Mouse (Mus musculus): ENCODE measurements around the gene Mdga1. TPM values are rescaled to one million over a fixed set of nuclear protein-coding genes. Genes with fewer than 3 reads are reported as not detected.

Gene Mdga1
- polyA plus RNA-seq (2016; fragmentation: Nextera tagmentation; extraction: Ambion mirVana): 2.3 and 3.0 TPM in 2 replicates

- 87% methylated on average over 7 of the region's 7 CpGs for WGBS
- no peaks in the 10 kb centered on the region for H3K36me3 ChIP-seq (replicated peaks)
- peaks cover 75% of the 10 kb centered on the region for H3K27me3 ChIP-seq (ENCODE audit: poor library complexity, severe bottlenecking)
- H3K27ac ChIP-seq: no peak within 1 kb of the TSS
- no peak within 1 kb of the TSS for H3K4me3 ChIP-seq
- peaks cover 33% of the 10 kb centered on the region for H3K4me1 ChIP-seq
- H3K9me3 ChIP-seq: no peaks in the 10 kb centered on the region
- no peak for DNase-seq (ENCODE audit: extremely low spot score, low spot score)
These were observed at the start of gene Mdga1 for GRCm38 (mm10) chr17:29970037-29970555. Gene Mdga1 (minus strand): TSS chr17:29970087.

GRCm38 (mm10) chr17:30018927-30019610 lies 49.2 kb upstream of the Mdga1 start:
- H3K27ac ChIP-seq: no peak overlapping the region
- 87% methylated on average over 12 of the region's 12 CpGs for WGBS
- peaks cover 3% of the 10 kb centered on the region; the same call in 1 of the 2 replicates for H3K9me3 ChIP-seq
- H3K4me1 ChIP-seq: peaks cover 36% of the 10 kb centered on the region
- no peak overlapping the region for H3K4me3 ChIP-seq
- H3K36me3 ChIP-seq (replicated peaks): peaks cover 18% of the 10 kb centered on the region
- H3K27me3 ChIP-seq (ENCODE audit: poor library complexity, severe bottlenecking): no peaks in the 10 kb centered on the region
- DNase-seq (ENCODE audit: extremely low spot score, low spot score): no peak

- no peak for DNase-seq (ENCODE audit: extremely low spot score, low spot score)
- H3K4me1 ChIP-seq: peaks cover 15% of the 10 kb centered on the region
- H3K27ac ChIP-seq: no peak overlapping the region
- peaks cover 12% of the 10 kb centered on the region for H3K9me3 ChIP-seq
- H3K36me3 ChIP-seq (replicated peaks): peaks cover 45% of the 10 kb centered on the region
- 97% methylated on average over 4 of the region's 4 CpGs for WGBS
- no peak overlapping the region for H3K4me3 ChIP-seq
- H3K27me3 ChIP-seq (ENCODE audit: poor library complexity, severe bottlenecking): no peaks in the 10 kb centered on the region
These were observed 44.8 kb upstream of the Mdga1 start for GRCm38 (mm10) chr17:30014660-30015059.

- peaks cover 50% of the 10 kb centered on the region for H3K4me1 ChIP-seq
- no peak overlapping the region for H3K4me3 ChIP-seq
These were observed 38.5 kb upstream of the Mdga1 start for GRCm38 (mm10) chr17:30008392-30008791.

GRCm38 (mm10) chr17:30007883-30008282 lies 38.0 kb upstream of the Mdga1 start:
- Histone ChIP-seq H3K9me3 (peaks cover 5% of the 10 kb centered on the region; the same call in 1 of the 2 replicates), H3K36me3 (replicated peaks) (peaks cover 42% of the 10 kb centered on the region), H3K27me3 (ENCODE audit: poor library complexity, severe bottlenecking) (no peaks in the 10 kb centered on the region), H3K27ac (no peak overlapping the region), H3K4me3 (no peak overlapping the region), H3K4me1 (peaks cover 55% of the 10 kb centered on the region)
- WGBS: 90% methylated on average over 6 of the region's 6 CpGs
- no peak for DNase-seq (ENCODE audit: extremely low spot score, low spot score)

More at GRCm38 (mm10) chr17:30008392-30008791, 38.5 kb upstream of the Mdga1 start:
- Histone ChIP-seq H3K27ac (no peak overlapping the region), H3K9me3 (peaks cover 5% of the 10 kb centered on the region; the same call in 1 of the 2 replicates), H3K36me3 (replicated peaks) (peaks cover 45% of the 10 kb centered on the region), H3K27me3 (ENCODE audit: poor library complexity, severe bottlenecking) (no peaks in the 10 kb centered on the region)
- no peak for DNase-seq (ENCODE audit: extremely low spot score, low spot score)

- H3K4me1 ChIP-seq: peaks cover 56% of the 10 kb centered on the region
- H3K27ac ChIP-seq: no peak overlapping the region
- no peaks in the 10 kb centered on the region; the same call in 1 of the 2 replicates for H3K9me3 ChIP-seq
- H3K36me3 ChIP-seq (replicated peaks): peaks cover 32% of the 10 kb centered on the region
- no peak for DNase-seq (ENCODE audit: extremely low spot score, low spot score)
- H3K27me3 ChIP-seq (ENCODE audit: poor library complexity, severe bottlenecking): no peaks in the 10 kb centered on the region
- H3K4me3 ChIP-seq: peak overlapping the region; percentile 97; the same call in 1 of the 2 replicates
- 82% methylated on average over 2 of the region's 2 CpGs for WGBS
These were observed 37.0 kb upstream of the Mdga1 start for GRCm38 (mm10) chr17:30006877-30007276.

GRCm38 (mm10) chr17:30005451-30005941 lies 35.6 kb upstream of the Mdga1 start:
- Histone ChIP-seq H3K9me3 (no peaks in the 10 kb centered on the region; the same call in 1 of the 2 replicates), H3K27me3 (ENCODE audit: poor library complexity, severe bottlenecking) (no peaks in the 10 kb centered on the region), H3K4me1 (peaks cover 56% of the 10 kb centered on the region), H3K27ac (peak overlapping the region; percentile 100), H3K4me3 (peak overlapping the region; percentile 97), H3K36me3 (replicated peaks) (peaks cover 31% of the 10 kb centered on the region)
- peak; percentile 60 for DNase-seq (ENCODE audit: extremely low spot score, low spot score)
- under 1% methylated on average over 19 of the region's 19 CpGs for WGBS

GRCm38 (mm10) chr17:30005103-30005443 lies 35.2 kb upstream of the Mdga1 start:
- Histone ChIP-seq H3K4me3 (peak overlapping the region; percentile 97), H3K9me3 (no peaks in the 10 kb centered on the region), H3K27me3 (ENCODE audit: poor library complexity, severe bottlenecking) (no peaks in the 10 kb centered on the region), H3K36me3 (replicated peaks) (peaks cover 26% of the 10 kb centered on the region), H3K4me1 (peaks cover 56% of the 10 kb centered on the region), H3K27ac (peak overlapping the region; percentile 100)
- DNase-seq (ENCODE audit: extremely low spot score, low spot score): no peak
- under 1% methylated on average over 30 of the region's 47 CpGs for WGBS

GRCm38 (mm10) chr17:30004203-30005102 lies 34.6 kb upstream of the Mdga1 start, which contains the start of gene Zfand3:
Gene Zfand3 (plus strand): TSS chr17:30004733.
- H3K9me3 ChIP-seq: no peaks in the 10 kb centered on the region
- under 1% methylated on average over 68 of the region's 93 CpGs for whole genome bisulfite sequencing
- H3K4me1 ChIP-seq: peaks cover 56% of the 10 kb centered on the region
- peak within 1 kb of the TSS; percentile 100 for H3K27ac ChIP-seq
- peaks cover 20% of the 10 kb centered on the region for H3K36me3 ChIP-seq (replicated peaks)
- DNase-seq (ENCODE audit: extremely low spot score, low spot score): peak; percentile 96
- H3K27me3 ChIP-seq (ENCODE audit: poor library complexity, severe bottlenecking): no peaks in the 10 kb centered on the region
- peak within 1 kb of the TSS; percentile 97 for H3K4me3 ChIP-seq

- Histone ChIP-seq H3K4me3 (no peak overlapping the region), H3K9me3 (no peaks in the 10 kb centered on the region), H3K4me1 (peaks cover 18% of the 10 kb centered on the region), H3K27me3 (ENCODE audit: poor library complexity, severe bottlenecking) (no peaks in the 10 kb centered on the region), H3K36me3 (replicated peaks) (no peaks in the 10 kb centered on the region), H3K27ac (no peak overlapping the region)
- WGBS: 61% methylated on average over 24 of the region's 24 CpGs
- DNase-seq (ENCODE audit: extremely low spot score, low spot score): no peak
These were observed 28.8 kb upstream of the Mdga1 start for GRCm38 (mm10) chr17:29998566-29999295.

GRCm38 (mm10) chr17:29997726-29998125 lies 27.8 kb upstream of the Mdga1 start:
- Histone ChIP-seq H3K4me1 (peaks cover 10% of the 10 kb centered on the region; the same call in 1 of the 2 replicates), H3K36me3 (replicated peaks) (no peaks in the 10 kb centered on the region), H3K9me3 (no peaks in the 10 kb centered on the region), H3K27me3 (ENCODE audit: poor library complexity, severe bottlenecking) (no peaks in the 10 kb centered on the region), H3K4me3 (no peak overlapping the region), H3K27ac (no peak overlapping the region)
- DNase-seq (ENCODE audit: extremely low spot score, low spot score): no peak
- 88% methylated on average over 7 of the region's 7 CpGs for WGBS

GRCm38 (mm10) chr17:29995986-29996385 lies 26.1 kb upstream of the Mdga1 start:
- H3K27me3 ChIP-seq (ENCODE audit: poor library complexity, severe bottlenecking): no peaks in the 10 kb centered on the region
- H3K4me3 ChIP-seq: no peak overlapping the region
- 92% methylated on average over 5 of the region's 5 CpGs for WGBS
- H3K4me1 ChIP-seq: peaks cover 10% of the 10 kb centered on the region; the same call in 1 of the 2 replicates
- DNase-seq (ENCODE audit: extremely low spot score, low spot score): no peak
- no peak overlapping the region for H3K27ac ChIP-seq
- no peaks in the 10 kb centered on the region for H3K36me3 ChIP-seq (replicated peaks)
- no peaks in the 10 kb centered on the region for H3K9me3 ChIP-seq
